Mouse (Mus musculus) embryonic fibroblast, embryonic 13.5 days (primary cell): ENCODE data around the gene Tbx21.

Source experiments
- CTCF ChIP-seq: IDR thresholded peaks from 2 replicates; pipeline ENCODE4 v1.5.1; 2011; ENCODE audit warnings: mild to moderate bottlenecking, control low read depth, low read length, moderate library complexity, borderline replicate concordance; ENCODE audit not compliant: insufficient read depth
- POLR2A ChIP-seq: IDR thresholded peaks from 2 replicates; pipeline ENCODE4 v1.6.1; 2011; ENCODE audit warnings: low read depth, mild to moderate bottlenecking, control low read depth, low read length, moderate library complexity

DNA sequence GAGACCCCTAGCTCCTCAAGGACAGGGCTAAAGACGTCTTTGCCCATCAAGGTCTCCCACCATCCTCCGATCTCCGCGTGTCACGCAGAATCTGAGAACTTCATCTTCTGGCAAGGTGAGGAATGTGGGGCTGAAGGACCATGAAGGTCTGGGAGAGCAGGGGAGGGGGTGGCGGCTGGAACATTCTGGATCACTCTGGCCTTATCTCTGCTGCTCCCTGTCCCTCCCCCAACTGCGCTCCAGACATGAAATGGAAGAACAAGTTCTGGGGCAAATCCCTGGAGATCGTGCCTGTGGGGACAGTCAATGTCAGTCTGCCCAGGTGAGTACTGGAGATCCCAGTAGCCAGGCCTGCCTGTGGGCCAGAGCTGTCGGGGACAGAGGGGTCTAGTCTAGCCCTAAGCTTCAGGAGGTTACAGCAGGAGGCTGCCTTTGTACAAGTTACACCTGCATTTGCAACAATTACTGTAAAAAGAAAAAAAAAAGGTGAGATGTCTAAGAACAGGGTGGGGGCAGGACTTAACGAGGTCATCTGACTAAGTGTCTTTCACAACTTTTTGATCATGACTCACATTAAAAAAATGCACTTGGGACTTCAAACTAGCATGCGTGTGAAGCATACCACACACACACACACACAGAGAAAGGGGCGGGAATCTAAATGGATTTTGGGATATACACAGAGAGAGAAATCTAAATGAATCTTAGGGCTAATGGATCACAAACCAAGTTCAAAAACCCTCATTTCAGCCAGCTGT, 49.4 kb downstream of the Tbx21 start:
- TF ChIP-seq CTCF (no peak), POLR2A (no peak)
